Mouse (Mus musculus): Measurements from ENCODE around the gene Myo9b. TPM values are rescaled to one million over a fixed set of nuclear protein-coding genes. Genes with fewer than 3 reads are reported as not detected.
"Not testable (repeated sequence)": the region's sequence is repeated elsewhere in the genome, so short reads cannot be mapped to it uniquely, and the experiment has no call there.

The Myo9b gene
- polyA plus RNA-seq, 1 experiment from 2014 or later, result 16.8 TPM

DNA sequence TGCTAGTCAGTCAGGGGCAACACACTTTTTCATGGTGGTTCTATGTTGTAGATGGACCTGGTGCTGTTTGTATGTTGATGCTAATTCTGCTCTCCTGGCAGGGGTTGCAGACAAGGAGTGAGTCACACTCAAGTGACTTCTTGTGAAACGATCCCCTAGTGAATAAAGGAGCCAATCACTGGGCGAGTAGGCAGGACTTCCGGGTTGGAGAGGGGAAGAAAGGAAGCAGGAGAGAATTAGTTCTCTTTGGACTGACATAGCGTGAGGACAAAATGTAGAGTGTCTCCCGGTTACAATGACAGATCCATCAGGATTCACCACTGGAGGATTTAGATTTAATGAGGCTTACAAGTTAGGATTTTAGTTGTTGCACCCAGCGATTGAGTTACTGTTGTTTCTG is 37.9 kb downstream of the Myo9b start:
- H3K9me3 ChIP-seq (ENCODE audit: control insufficient read depth, low read length), result no peaks in the 10 kb centered on the region

DNA sequence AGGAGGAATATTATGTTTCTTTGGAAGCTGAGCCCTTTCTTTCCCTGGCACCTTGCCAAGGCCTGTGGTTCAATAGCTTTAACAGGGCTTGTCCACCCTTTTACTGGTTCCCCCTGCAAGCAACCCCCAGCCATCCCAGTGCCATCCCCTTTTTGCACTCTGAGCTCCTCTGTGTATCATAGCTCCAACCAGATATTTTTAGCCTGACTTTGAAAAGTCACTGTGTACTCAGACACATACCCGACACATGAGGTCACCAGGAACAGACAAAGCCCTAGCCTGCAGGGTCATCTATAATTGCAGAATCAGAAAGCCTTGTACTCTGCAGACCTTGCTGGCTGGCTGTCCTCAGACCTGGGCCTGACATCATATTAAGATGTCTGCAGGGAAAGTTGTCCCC is 40.2 kb downstream of the Myo9b start:
- Histone ChIP-seq H3K4me1 (ENCODE audit: control insufficient read depth in 2 of 2, insufficient read depth in 2 of 2, low read length in 2 of 2) (peaks cover 24 to 52% of the 10 kb centered on the region in 2 experiments), H3K27me3 (ENCODE audit: control insufficient read depth, insufficient read depth, low read length) (no peaks in the 10 kb centered on the region), H3K36me3 (ENCODE audit: control insufficient read depth, insufficient read depth, low read length) (peaks cover 22% of the 10 kb centered on the region), H3K4me3 (ENCODE audit: control insufficient read depth in 1 of 2, insufficient read depth in 1 of 2, low read depth in 1 of 2, low read length in 2 of 2) (no peak overlapping the region; a peak in 1 of 4 replicates), H3K27ac (replicated peaks in 1 of 2; ENCODE audit: control insufficient read depth in 1 of 2, insufficient read depth in 1 of 2, low read depth in 2 of 2, low read length in 2 of 2) (peak overlapping the region; percentile 95 to 98), H3K9me3 (ENCODE audit: control insufficient read depth, low read length) (no peaks in the 10 kb centered on the region), H3K4me2 (ENCODE audit: low read length) (peak overlapping the region; percentile 43), H3K9ac (ENCODE audit: low read length) (peak overlapping the region; percentile 60)
- 13% methylated on average over 1 of the region's 1 CpGs for WGBS
- peak; percentile 86 for ATAC-seq (ENCODE audit: insufficient number of reproducible peaks, insufficient read depth, low FRiP score, low read depth)

More for the DNA sequence above, 37.9 kb downstream of the Myo9b start:
- no peaks in the 10 kb centered on the region for H3K27me3 ChIP-seq (ENCODE audit: control insufficient read depth, insufficient read depth, low read length)
- no peak for ATAC-seq (ENCODE audit: insufficient number of reproducible peaks, insufficient read depth, low FRiP score, low read depth)
- H3K27ac ChIP-seq (replicated peaks in 1 of 2; ENCODE audit: control insufficient read depth in 1 of 2, insufficient read depth in 1 of 2, low read depth in 2 of 2, low read length in 2 of 2), result peak overlapping the region; percentile 16 to 98; a peak in 2 of 4 replicates
- H3K4me2 ChIP-seq (ENCODE audit: low read length), result no peak overlapping the region
- peaks cover 22 to 38% of the 10 kb centered on the region in 2 experiments for H3K4me1 ChIP-seq (ENCODE audit: control insufficient read depth in 2 of 2, insufficient read depth in 2 of 2, low read length in 2 of 2)
- peaks cover 7% of the 10 kb centered on the region for H3K36me3 ChIP-seq (ENCODE audit: control insufficient read depth, insufficient read depth, low read length)
- no peak overlapping the region for H3K4me3 ChIP-seq (ENCODE audit: control insufficient read depth in 1 of 2, insufficient read depth in 1 of 2, low read depth in 1 of 2, low read length in 2 of 2)
- H3K9ac ChIP-seq (ENCODE audit: low read length), result no peak overlapping the region
- WGBS, result 64% methylated on average over 6 of the region's 6 CpGs

DNA sequence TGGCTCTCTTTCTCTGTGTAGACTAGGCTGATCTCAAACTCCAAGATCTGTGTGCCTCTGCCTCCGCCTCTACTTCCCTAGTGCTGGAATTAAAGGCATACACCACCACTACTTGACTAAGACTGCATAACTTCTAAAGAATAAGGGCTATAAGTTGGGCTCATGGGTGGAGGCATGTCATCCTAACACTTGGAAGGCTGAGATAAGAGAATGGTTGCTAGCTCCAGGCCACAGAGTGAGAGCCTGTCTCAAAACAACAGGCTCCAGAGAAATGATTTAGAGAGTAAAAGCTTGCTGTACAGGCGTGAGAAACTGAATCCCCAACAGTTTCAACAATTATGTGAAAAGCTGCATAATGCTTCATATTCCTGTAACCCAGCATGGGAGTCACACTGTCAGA is 41.4 kb downstream of the Myo9b start:
- Histone ChIP-seq H3K27ac (replicated peaks in 1 of 2; ENCODE audit: control insufficient read depth in 1 of 2, insufficient read depth in 1 of 2, low read depth in 2 of 2, low read length in 2 of 2) (peak overlapping the region; percentile 82 to 98), H3K27me3 (ENCODE audit: control insufficient read depth, insufficient read depth, low read length) (no peaks in the 10 kb centered on the region)
- 48% methylated on average over 2 of the region's 2 CpGs for WGBS

DNA sequence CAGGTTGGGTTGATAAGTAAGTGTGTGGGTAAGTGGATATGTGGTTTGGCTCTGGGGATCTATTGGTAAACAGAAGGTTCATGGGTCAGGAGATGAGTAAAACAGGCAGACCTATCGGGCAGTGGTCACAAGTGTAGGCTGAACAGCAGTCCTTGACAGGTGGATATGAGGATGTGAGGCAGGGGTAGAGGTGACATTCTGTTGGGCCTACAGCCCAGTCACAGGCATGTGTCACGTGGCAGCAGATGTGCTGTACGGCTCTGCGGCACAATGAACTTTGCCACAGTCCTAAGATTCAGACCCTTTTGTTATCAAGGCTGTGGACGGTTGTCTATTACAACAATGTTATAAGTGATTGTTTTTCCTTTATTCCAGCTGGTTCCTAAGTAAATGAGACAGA is 43.5 kb downstream of the Myo9b start:
- Histone ChIP-seq H3K4me2 (ENCODE audit: low read length) (no peak overlapping the region), H3K27me3 (ENCODE audit: control insufficient read depth, insufficient read depth, low read length) (no peaks in the 10 kb centered on the region), H3K36me3 (ENCODE audit: control insufficient read depth, insufficient read depth, low read length) (peaks cover 33% of the 10 kb centered on the region), H3K9me3 (ENCODE audit: control insufficient read depth, low read length) (no peaks in the 10 kb centered on the region), H3K4me3 (ENCODE audit: control insufficient read depth in 1 of 2, insufficient read depth in 1 of 2, low read depth in 1 of 2, low read length in 2 of 2) (no peak overlapping the region), H3K9ac (ENCODE audit: low read length) (no peak overlapping the region), H3K27ac (replicated peaks in 1 of 2; ENCODE audit: control insufficient read depth in 1 of 2, insufficient read depth in 1 of 2, low read depth in 2 of 2, low read length in 2 of 2) (peak overlapping the region; percentile 30 to 60; a peak in 3 of 4 replicates), H3K4me1 (ENCODE audit: control insufficient read depth in 2 of 2, insufficient read depth in 2 of 2, low read length in 2 of 2) (peaks cover 24 to 44% of the 10 kb centered on the region in 2 experiments)
- WGBS, result 68% methylated on average over 5 of the region's 5 CpGs
- ATAC-seq (ENCODE audit: insufficient number of reproducible peaks, insufficient read depth, low FRiP score, low read depth), result no peak

More for the DNA sequence above, 41.4 kb downstream of the Myo9b start:
- Histone ChIP-seq H3K9me3 (ENCODE audit: control insufficient read depth, low read length) (no peaks in the 10 kb centered on the region), H3K9ac (ENCODE audit: low read length) (peak overlapping the region; percentile 64), H3K4me2 (ENCODE audit: low read length) (peak overlapping the region; percentile 11; the same call in 1 of the 2 replicates), H3K4me1 (ENCODE audit: control insufficient read depth in 2 of 2, insufficient read depth in 2 of 2, low read length in 2 of 2) (peaks cover 24 to 52% of the 10 kb centered on the region in 2 experiments), H3K36me3 (ENCODE audit: control insufficient read depth, insufficient read depth, low read length) (peaks cover 29% of the 10 kb centered on the region), H3K4me3 (ENCODE audit: control insufficient read depth in 1 of 2, insufficient read depth in 1 of 2, low read depth in 1 of 2, low read length in 2 of 2) (no peak overlapping the region)
- no peak for ATAC-seq (ENCODE audit: insufficient number of reproducible peaks, insufficient read depth, low FRiP score, low read depth)

DNA sequence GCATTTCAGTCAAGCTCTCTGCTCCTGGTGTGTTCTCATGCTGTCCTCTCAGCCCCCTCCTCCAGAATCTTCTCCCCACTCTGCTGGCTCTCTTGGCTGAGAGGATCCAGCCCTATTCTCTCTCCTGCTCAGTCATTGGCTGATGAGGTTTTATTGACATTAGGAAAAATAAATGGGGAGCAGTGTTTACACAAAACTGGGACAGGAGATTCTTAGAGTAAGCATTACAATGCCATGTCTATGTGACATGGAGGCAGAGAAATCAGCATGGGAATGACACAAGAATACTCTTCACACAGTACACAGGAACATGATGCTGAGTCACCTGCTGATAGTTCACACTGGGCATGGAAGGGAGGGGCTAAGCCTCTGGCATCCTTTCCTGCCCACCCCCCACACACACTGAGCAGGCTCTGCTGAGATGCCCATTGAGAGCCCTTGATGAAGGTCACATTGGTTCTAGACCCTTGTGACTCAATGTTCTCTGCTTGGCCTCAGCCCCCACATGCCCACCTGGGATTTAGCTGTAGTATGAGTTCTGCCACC is 44.0 kb downstream of the Myo9b start:
- Histone ChIP-seq H3K4me1 (ENCODE audit: control insufficient read depth in 2 of 2, insufficient read depth in 2 of 2, low read length in 2 of 2) (peaks cover 22 to 41% of the 10 kb centered on the region in 2 experiments), H3K27ac (replicated peaks in 1 of 2; ENCODE audit: control insufficient read depth in 1 of 2, insufficient read depth in 1 of 2, low read depth in 2 of 2, low read length in 2 of 2) (peak overlapping the region; percentile 23 to 60; a peak in 2 of 4 replicates), H3K4me3 (ENCODE audit: control insufficient read depth in 1 of 2, insufficient read depth in 1 of 2, low read depth in 1 of 2, low read length in 2 of 2) (no peak overlapping the region), H3K4me2 (ENCODE audit: low read length) (no peak overlapping the region), H3K9me3 (ENCODE audit: control insufficient read depth, low read length) (no peaks in the 10 kb centered on the region), H3K27me3 (ENCODE audit: control insufficient read depth, insufficient read depth, low read length) (no peaks in the 10 kb centered on the region), H3K9ac (ENCODE audit: low read length) (no peak overlapping the region), H3K36me3 (ENCODE audit: control insufficient read depth, insufficient read depth, low read length) (peaks cover 39% of the 10 kb centered on the region)
- ATAC-seq (ENCODE audit: insufficient number of reproducible peaks, insufficient read depth, low FRiP score, low read depth), result peak; percentile 32; the same call in 1 of the 2 replicates

DNA sequence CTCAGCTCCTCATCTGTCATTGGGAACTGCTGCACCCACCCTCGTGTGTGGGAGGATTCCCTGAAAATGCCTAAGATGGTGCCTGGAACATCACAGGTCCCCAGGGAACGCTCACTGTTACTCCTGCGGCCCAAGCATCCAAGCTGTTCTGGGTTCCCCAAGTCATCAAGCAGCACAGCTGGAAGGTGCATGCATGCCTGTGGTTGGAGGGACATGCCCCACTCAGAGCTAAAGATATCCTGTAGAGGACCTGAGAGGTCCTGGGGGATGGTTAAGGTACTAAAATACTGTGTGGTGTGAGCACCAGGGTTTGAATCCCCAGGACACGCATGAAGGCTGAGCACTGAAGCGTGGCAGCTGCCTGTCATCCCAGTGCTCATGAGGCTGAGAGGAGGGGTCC is 46.1 kb downstream of the Myo9b start:
- not testable (repeated sequence) for H3K4me2 ChIP-seq (ENCODE audit: low read length); H3K27ac ChIP-seq (replicated peaks in 1 of 2; ENCODE audit: control insufficient read depth in 1 of 2, insufficient read depth in 1 of 2, low read depth in 2 of 2, low read length in 2 of 2); H3K9ac ChIP-seq (ENCODE audit: low read length); ATAC-seq (ENCODE audit: insufficient number of reproducible peaks, insufficient read depth, low FRiP score, low read depth); H3K4me3 ChIP-seq (ENCODE audit: control insufficient read depth in 1 of 2, insufficient read depth in 1 of 2, low read depth in 1 of 2, low read length in 2 of 2); H3K9me3 ChIP-seq (ENCODE audit: control insufficient read depth, low read length); H3K27me3 ChIP-seq (ENCODE audit: control insufficient read depth, insufficient read depth, low read length)
- 84% methylated on average over 5 of the region's 5 CpGs for WGBS
- peaks cover 10 to 21% of the 10 kb centered on the region in 2 experiments for H3K4me1 ChIP-seq (ENCODE audit: control insufficient read depth in 2 of 2, insufficient read depth in 2 of 2, low read length in 2 of 2)
- peaks cover 59% of the 10 kb centered on the region for H3K36me3 ChIP-seq (ENCODE audit: control insufficient read depth, insufficient read depth, low read length)

DNA sequence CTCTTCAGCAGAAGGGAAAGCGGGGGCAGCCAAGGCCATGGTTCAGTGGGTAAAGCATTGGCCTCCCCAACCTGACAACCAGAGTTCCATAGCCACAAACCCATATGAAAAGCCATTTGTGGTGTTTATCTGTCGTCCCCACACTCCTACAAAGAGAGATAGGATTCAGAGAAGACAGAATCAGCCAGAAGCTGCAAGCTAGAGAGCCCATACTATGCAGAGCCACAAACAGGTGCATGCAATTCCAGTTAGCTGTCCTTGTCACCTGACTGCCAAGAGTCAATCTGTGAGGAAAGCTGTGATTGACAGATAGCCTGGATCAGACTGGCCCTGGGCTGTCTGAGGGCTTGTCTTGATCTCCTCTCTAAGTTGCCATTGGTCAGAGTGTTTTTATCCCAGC is 47.2 kb downstream of the Myo9b start:
- H3K36me3 ChIP-seq (ENCODE audit: control insufficient read depth, insufficient read depth, low read length), result peaks cover 71% of the 10 kb centered on the region
- H3K9me3 ChIP-seq (ENCODE audit: control insufficient read depth, low read length); H3K27me3 ChIP-seq (ENCODE audit: control insufficient read depth, insufficient read depth, low read length); H3K9ac ChIP-seq (ENCODE audit: low read length); ATAC-seq (ENCODE audit: insufficient number of reproducible peaks, insufficient read depth, low FRiP score, low read depth); H3K4me3 ChIP-seq (ENCODE audit: control insufficient read depth in 1 of 2, insufficient read depth in 1 of 2, low read depth in 1 of 2, low read length in 2 of 2); H3K4me2 ChIP-seq (ENCODE audit: low read length); H3K27ac ChIP-seq (replicated peaks in 1 of 2; ENCODE audit: control insufficient read depth in 1 of 2, insufficient read depth in 1 of 2, low read depth in 2 of 2, low read length in 2 of 2): not testable (repeated sequence)
- WGBS, result 71% methylated on average over 2 of the region's 2 CpGs
- peaks cover 5 to 13% of the 10 kb centered on the region in 2 experiments for H3K4me1 ChIP-seq (ENCODE audit: control insufficient read depth in 2 of 2, insufficient read depth in 2 of 2, low read length in 2 of 2)

DNA sequence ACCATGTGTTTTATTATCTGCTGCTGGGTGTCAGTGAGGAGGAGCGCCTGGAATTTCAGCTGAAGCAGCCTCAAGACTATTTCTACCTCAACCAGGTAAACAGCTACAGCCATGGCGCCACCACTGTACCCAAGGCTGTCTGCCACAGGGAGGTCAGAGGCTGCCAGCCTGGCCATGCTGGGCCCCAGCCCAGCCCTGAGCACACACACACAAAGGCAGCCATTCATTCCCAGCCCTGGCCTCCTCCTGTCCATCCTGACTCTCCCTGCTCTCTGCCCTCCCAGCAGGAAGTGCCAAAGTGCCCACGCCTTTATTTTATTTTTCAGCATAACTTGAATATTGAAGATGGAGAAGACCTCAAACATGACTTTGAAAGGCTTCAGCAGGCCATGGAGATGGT is 50.4 kb downstream of the Myo9b start:
- peaks cover 73% of the 10 kb centered on the region for H3K36me3 ChIP-seq (ENCODE audit: control insufficient read depth, insufficient read depth, low read length)

More for the DNA sequence above, 50.4 kb downstream of the Myo9b start:
- no peak overlapping the region for H3K27ac ChIP-seq (replicated peaks in 1 of 2; ENCODE audit: control insufficient read depth in 1 of 2, insufficient read depth in 1 of 2, low read depth in 2 of 2, low read length in 2 of 2)
- no peaks in the 10 kb centered on the region for H3K4me1 ChIP-seq (ENCODE audit: control insufficient read depth in 2 of 2, insufficient read depth in 2 of 2, low read length in 2 of 2)
- no peak overlapping the region for H3K4me2 ChIP-seq (ENCODE audit: low read length)
- WGBS, result 94% methylated on average over 3 of the region's 3 CpGs
- no peaks in the 10 kb centered on the region for H3K27me3 ChIP-seq (ENCODE audit: control insufficient read depth, insufficient read depth, low read length)
- H3K4me3 ChIP-seq (ENCODE audit: control insufficient read depth in 1 of 2, insufficient read depth in 1 of 2, low read depth in 1 of 2, low read length in 2 of 2), result no peak overlapping the region
- ATAC-seq (ENCODE audit: insufficient number of reproducible peaks, insufficient read depth, low FRiP score, low read depth), result no peak
- no peak overlapping the region for H3K9ac ChIP-seq (ENCODE audit: low read length)
- H3K9me3 ChIP-seq (ENCODE audit: control insufficient read depth, low read length), result no peaks in the 10 kb centered on the region

Data from heart, embryonic 14.5 days (tissue).